Mouse (Mus musculus): ENCODE data around the gene Myh10. TPM values are rescaled to one million over a fixed set of nuclear protein-coding genes. Genes with fewer than 3 reads are reported as not detected.
"Not testable (repeated sequence)": the region's sequence is repeated elsewhere in the genome, so short reads cannot be mapped to it uniquely, and the experiment has no call there.

Myh10 gene
- total RNA-seq, 2 experiments from 2014 or later: 199 TPM

DNA sequence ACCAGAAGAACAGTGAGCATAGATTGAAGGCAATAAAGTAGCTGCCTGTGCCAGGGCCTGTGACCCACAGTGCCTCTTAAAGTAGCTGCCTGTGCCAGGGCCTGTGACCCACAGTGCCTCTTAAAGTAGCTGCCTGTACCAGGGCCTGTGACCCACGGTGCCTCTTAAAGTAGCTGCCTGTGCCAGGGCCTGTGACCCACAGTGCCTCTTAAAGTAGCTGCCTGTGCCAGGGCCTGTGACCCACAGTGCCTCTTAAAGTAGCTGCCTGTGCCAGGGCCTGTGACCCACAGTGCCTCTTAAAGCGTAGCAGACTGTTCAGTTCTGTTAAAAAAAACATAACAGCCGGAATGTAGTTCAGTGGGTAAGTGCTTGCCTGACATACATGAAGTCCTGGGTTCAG, 42.0 kb downstream of the Myh10 start:
- intact Hi-C loops (cut with DNase I): not testable (repeated sequence)

DNA sequence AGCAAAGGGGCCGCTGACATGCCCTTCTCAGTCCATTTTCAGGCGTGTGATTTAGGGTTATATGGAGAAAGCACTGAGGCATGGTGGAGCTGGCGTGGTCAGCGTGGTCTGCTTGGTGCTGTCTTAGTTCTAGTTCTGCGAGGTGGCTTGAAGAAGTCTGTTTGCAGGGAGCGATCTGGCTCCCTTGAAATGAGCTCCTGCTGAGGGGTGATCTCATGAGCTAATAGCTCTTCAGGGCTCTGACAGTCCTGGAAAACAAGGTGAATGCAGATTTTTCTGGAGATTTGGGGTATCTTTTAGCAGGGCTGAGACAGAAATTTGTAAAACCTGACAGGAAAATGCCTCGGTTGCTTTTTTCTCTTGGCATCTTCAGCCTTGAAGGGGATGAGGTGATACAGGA, 48.1 kb downstream of the Myh10 start:
- no peak for DNase-seq (ENCODE audit: low spot score in 2 of 2)
- intact Hi-C loops (cut with DNase I): no loop called here

More for the DNA sequence above, 42.0 kb downstream of the Myh10 start:
- DNase-seq (ENCODE audit: low spot score in 2 of 2): not testable (repeated sequence)

DNA sequence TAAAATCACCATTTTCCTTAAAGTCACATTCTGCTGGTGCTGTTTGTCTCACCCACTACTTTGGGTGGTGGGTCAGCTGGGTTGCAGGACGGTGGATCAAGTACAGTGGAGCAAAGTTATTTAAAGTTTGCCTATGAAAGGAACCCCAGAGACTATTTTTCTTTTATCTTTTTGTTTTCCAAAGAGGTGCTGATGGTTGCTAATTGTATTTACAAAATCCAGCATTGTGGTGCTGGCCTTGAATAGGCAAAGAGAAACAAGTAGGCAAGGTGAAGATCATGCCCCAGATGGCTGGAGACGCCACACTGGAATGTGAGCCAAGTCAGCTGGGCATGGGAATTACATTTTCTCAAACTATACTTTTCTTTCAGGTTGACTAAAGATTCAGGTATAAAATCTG, 51.3 kb downstream of the Myh10 start:
- intact Hi-C loops (cut with DNase I): no loop called here

DNA sequence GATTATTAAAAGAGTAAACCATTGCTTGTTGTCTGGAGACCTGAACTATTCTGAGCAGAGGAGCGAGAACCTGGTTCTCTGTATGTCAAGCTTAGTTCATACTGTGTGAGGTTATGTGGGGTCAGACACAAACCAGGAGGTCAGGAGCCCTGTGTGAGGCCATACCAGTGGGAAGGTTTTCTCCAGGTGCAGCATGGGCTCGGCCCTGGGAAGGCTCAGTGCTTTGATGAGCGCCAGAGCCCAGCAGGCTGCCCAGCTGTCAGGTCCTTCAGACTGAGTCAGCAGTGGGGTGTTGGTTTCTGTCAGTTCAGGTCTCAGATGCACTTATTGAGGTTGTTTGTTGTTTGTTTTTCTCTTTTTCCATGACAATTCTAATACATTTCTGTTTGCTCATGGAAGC, 52.8 kb downstream of the Myh10 start:
- intact Hi-C loops (cut with DNase I): no loop called here
- DNase-seq (ENCODE audit: low spot score in 2 of 2): no peak

More for the DNA sequence above, 51.3 kb downstream of the Myh10 start:
- no peak for DNase-seq (ENCODE audit: low spot score in 2 of 2)

DNA sequence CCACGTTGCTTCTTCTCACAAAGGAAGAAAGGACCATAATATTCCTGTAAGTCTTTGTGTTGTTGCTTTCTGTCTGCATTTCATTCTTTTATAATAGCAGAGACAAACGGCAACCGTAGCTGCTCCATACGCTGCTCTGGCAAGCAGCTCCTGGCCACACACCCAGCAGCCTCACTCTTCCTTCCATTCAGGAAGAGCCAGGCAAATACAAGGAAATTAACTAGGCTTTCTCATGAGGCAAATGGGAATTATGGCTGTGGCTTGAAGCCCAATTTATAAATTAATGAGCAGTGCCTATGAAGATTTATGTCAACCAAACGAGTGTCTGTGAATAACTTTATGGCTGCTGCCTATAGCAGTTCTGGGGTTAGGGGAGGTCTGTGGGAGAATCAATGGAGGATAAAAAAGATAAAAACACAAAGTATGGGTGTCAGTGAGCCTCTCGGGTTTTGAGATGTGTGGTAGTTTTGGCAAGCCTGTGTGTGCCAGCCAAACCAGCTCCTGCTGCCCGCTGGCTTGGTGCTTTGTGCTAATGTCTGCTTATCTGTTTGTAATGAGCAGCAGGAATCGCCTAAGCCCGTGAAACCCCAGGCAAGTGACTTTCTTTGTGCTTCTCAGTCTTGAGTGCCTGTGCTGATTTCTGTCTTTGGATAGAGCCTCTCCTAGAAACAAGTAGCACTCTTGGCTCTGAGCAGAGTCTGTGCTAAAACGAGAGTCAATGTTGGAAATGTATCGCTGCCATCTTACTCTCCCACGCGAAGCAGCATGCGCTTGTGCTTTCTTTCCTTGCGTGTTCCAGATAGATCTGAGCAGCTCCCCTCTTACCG, 54.2 kb downstream of the Myh10 start:
- DNase-seq (ENCODE audit: low spot score in 2 of 2): peak; percentile 67 to 73
- intact Hi-C loops (cut with DNase I): no loop called here

DNA sequence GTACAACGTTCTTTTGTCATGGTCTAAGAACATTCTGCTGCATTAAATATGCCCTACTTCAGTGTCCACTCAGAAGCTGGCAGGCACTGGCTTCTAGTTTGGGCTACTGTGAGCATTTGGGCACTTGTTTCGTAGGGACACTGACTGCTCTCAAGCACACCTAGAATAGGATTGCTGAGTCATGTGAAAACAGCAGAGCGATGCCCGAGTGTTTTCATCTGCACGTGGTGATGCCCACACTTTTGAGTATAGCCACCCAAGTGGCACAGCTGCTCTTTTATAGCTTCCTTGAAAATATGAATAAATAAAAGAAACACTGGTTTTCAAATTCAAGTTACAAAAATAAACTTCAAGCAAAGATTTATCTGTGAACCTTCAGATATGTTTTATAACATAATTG, 56.8 kb downstream of the Myh10 start:
- intact Hi-C loops (cut with DNase I): no loop called here
- peak; percentile 25 to 52 for DNase-seq (ENCODE audit: low spot score in 2 of 2)

GRCm38 (mm10) chr11:68750206-68750605, 58.8 kb downstream of the Myh10 start:
- DNase-seq (ENCODE audit: low spot score in 2 of 2): no peak
- intact Hi-C loops (cut with DNase I): loop anchor here (5.0 kb wide), 1 partner anchor 58 kb away; the partner anchor contains the start of gene Myh10

DNA sequence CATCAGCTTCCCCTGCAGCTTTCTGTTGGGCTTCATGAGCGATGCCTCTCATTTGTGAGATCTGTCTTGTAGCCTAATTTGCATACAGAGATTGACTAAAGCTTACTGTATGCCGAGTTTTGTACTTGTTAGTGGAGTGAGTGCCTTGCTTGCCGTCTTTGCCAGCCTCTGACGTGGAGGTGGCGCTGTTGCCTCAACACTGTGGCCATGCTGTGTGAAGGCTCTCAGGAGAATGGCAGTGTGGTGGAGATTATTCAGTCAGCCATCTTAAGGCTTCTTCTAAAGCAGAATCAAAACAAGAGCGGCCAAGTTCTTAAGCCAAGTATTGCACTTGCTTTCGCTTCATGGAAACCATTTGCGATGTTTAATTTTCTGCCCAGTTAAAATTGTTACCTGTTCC, 59.6 kb downstream of the Myh10 start:
- peak; percentile 55 to 74 for DNase-seq (ENCODE audit: low spot score in 2 of 2)
- intact Hi-C loops (cut with DNase I): loop anchor here (5.0 kb wide), 1 partner anchor 59 kb away; the partner anchor contains the start of gene Myh10

GRCm38 (mm10) chr11:68754283-68754682, 62.9 kb downstream of the Myh10 start:
- no peak for DNase-seq (ENCODE audit: low spot score in 2 of 2)
- intact Hi-C loops (cut with DNase I): loop anchor here (5.0 kb wide), 1 partner anchor 62 kb away; the partner anchor contains the start of gene Myh10

- intact Hi-C loops (cut with DNase I): no loop called here
- no peak for DNase-seq (ENCODE audit: low spot score in 2 of 2)
These were observed 65.3 kb downstream of the Myh10 start for GRCm38 (mm10) chr11:68756456-68757348.

GRCm38 (mm10) chr11:68759691-68760090, 68.3 kb downstream of the Myh10 start:
- intact Hi-C loops (cut with DNase I): no loop called here

GRCm38 (mm10) chr11:68761155-68761554, 69.8 kb downstream of the Myh10 start:
- intact Hi-C loops (cut with DNase I): no loop called here
- DNase-seq (ENCODE audit: low spot score in 2 of 2): no peak

More at GRCm38 (mm10) chr11:68759691-68760090, 68.3 kb downstream of the Myh10 start:
- no peak for DNase-seq (ENCODE audit: low spot score in 2 of 2)

DNA sequence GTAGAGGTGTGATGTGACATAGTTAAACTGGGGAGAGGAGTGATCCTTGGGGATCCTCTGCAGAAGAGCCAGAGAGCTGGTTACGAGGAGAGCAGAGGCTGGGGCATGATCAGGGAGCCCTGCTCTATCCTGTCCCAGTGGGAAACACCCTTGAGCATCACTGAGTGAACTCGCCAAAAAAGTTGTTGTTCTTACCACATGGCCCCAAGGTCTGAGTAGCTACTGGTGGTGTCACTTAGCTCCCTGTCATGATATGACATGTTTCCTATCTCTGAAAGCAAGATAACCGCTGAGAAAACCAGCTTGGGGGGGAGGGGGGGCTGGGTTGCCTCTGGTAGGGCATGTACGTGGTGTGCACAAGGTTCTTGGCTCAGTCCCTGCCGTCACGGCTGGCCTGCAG, 70.3 kb downstream of the Myh10 start:
- intact Hi-C loops (cut with DNase I): no loop called here
- DNase-seq (ENCODE audit: low spot score in 2 of 2): no peak

- intact Hi-C loops (cut with DNase I): no loop called here
- no peak for DNase-seq (ENCODE audit: low spot score in 2 of 2)
These were observed 73.3 kb downstream of the Myh10 start for GRCm38 (mm10) chr11:68764622-68765021.

DNA sequence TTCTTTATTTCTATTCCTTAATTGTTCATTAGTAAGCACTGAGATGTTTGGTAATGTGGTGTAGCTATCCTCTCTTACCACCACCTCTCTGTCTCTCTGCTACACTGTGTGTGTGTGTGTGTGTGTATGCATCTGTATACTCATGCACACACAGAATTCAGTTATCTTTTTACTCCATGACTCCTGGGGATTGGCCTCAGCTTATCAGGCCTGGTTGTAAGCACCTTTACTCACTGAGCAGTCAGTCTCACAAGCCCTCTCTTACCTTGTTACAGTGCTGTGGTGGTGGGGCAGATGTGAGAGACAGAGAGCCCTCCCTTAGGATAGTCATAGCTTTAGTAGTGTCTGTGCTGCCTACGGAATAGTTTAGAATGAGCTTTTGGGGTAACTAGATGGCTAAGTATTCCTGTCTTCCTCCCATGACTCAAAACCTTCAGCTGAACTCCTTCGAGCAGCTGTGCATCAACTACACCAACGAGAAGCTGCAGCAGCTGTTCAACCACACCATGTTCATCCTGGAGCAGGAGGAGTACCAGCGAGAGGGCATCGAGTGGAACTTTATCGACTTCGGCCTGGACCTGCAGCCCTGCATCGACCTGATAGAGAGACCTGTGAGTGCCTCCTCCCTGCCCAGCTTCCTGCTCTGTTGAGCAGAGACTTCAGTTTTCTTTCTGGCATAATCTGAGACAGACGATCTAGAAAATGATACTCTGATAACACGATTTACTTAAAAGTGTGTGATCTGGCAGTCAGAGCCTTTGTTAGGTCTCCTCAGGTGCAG, 76.6 kb downstream of the Myh10 start:
- DNase-seq (ENCODE audit: low spot score in 2 of 2): no peak
- intact Hi-C loops (cut with DNase I): no loop called here

- intact Hi-C loops (cut with DNase I): no loop called here
- DNase-seq (ENCODE audit: low spot score in 2 of 2): no peak
These were observed 78.6 kb downstream of the Myh10 start for GRCm38 (mm10) chr11:68769770-68770510.

DNA sequence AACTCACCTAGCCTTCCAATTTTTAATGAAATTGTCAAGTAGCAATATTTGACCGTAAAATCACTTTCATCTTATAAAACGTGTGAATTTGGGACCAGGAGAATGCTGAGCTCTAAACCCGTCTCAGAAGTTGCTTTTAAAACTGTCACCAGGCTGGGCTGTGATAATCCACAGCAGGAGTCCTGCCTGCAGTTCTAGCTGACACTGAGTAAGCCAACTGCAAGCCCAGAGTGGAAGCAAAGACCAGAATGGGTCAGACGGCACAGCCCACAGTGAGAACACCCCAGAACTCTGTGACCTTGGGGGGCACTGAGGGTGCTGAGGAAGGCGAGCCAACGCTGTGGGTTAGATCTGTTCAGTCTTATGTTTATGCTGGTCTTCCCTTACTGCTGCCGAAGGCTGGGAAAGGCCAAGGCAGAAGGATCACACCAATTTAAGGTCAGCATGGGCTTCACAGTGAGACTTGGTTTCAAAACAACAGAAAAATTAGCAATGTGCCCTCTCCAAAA, 84.8 kb downstream of the Myh10 start:
- intact Hi-C loops (cut with DNase I): no loop called here
- no peak for DNase-seq (ENCODE audit: low spot score in 2 of 2)

DNA sequence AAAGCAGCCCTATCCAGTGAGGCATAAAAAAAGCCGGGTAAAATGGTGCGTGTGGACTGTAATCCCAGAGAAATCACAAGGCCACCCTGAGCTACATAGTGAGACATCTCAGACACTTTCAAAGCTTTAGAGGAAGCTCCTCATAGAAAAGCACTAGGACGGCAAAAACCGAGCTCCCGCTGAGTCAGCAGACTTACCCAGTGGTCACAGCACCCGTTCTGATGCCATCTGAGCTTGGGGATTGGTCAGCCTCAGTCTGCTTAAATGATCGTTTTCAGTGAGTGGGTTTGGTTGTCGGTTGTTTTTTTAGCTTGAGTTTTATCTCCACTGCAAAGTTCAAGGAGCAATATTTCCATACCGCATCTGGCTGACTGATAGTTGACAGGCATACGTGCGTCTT, 86.6 kb downstream of the Myh10 start:
- DNase-seq (ENCODE audit: low spot score in 2 of 2): no peak
- intact Hi-C loops (cut with DNase I): no loop called here

DNA sequence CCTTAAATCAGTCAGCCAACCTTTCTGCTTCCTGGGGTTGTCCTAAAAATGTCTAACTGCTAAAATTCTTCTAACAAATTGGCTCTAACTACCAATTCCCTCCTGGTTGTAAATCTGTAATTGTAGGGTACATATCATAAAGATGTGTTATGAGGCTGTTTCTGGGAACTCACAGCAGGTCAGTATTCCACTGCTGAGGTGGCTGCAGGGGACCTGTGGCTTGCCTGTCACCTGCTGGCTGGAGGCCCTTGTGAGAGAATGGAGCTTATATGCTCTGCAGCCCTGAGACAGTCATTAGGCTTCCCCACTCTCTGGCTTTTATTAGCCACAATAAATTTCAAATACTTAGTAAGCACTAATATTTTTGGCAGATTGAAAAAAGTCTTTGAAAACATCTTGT, 87.5 kb downstream of the Myh10 start:
- intact Hi-C loops (cut with DNase I): no loop called here

More for the DNA sequence above, 87.5 kb downstream of the Myh10 start:
- DNase-seq (ENCODE audit: low spot score in 2 of 2): no peak
